Mouse (Mus musculus) lung, embryonic 16.5 days (tissue): ENCODE measurements at regions not wholly inside any gene's neighbourhood (a gene's known extent, or its start where the extent isn't known, plus 50 kb on each side); places are given as distances from the start of the nearest gene placed in this dataset.

ENCODE experiments used
- ATAC-seq: fragments of 200-750 bp; cut with Nextera tagmentation; 2 replicates; pipeline ENCODE4 v1.8.0; 2017; ENCODE audit warnings: low read depth, mild to moderate bottlenecking, moderate library complexity
- H3K27ac ChIP-seq: fragments of 300-500 bp; sonication (generic); 2 replicates; pipeline ENCODE4 v1.5.1; 2014; ENCODE audit warnings: mild to moderate bottlenecking, control low read depth, low read length
- H3K27me3 ChIP-seq: fragments of 300-500 bp; sonication (generic); 2 replicates; pipeline ENCODE4 v1.6.1; 2014; ENCODE audit warnings: low read depth, low read length, mixed read lengths; ENCODE audit not compliant: control insufficient read depth, insufficient read depth
- H3K36me3 ChIP-seq: fragments of 300-500 bp; sonication (generic); 2 replicates; pipeline ENCODE4 v1.6.1; 2014; ENCODE audit warnings: low read length; ENCODE audit not compliant: control insufficient read depth, insufficient read depth
- H3K4me1 ChIP-seq: fragments of 300-500 bp; sonication (generic); replicated peaks from 2 replicates; pipeline ENCODE4 v1.6.1; 2014; ENCODE audit warnings: low read length, mixed read lengths; ENCODE audit not compliant: control insufficient read depth, insufficient read depth
- H3K4me2 ChIP-seq: fragments of 300-500 bp; sonication (generic); 2 replicates; pipeline ENCODE4 v1.6.1; 2014; ENCODE audit warnings: low read depth, low read length, control low read depth
- H3K4me3 ChIP-seq: fragments of 300-500 bp; sonication (generic); 2 replicates; pipeline ENCODE4 v1.5.1; 2014; ENCODE audit warnings: mild to moderate bottlenecking, low read length, control low read depth
- H3K9ac ChIP-seq: fragments of 300-500 bp; sonication (generic); 2 replicates; pipeline ENCODE4 v1.6.1; 2014; ENCODE audit warnings: low read length, control low read depth
- H3K9me3 ChIP-seq: fragments of 300-500 bp; sonication (generic); 2 replicates; pipeline ENCODE4 v1.6.1; 2016; ENCODE audit warnings: low read length; ENCODE audit not compliant: control insufficient read depth
- WGBS: fragments of 180-500 bp; shearing (Covaris S2); extraction: QIAGEN DNeasy Blood & Tissue Kit; methylation state at CpG from one replicate; pipeline ENCODE4 v1.1.7; 2014; 5-methylcytosine and 5-hydroxymethylcytosine counted together

GRCm38 (mm10) chr6:52439204-52439603 is 125.9 kb downstream of the Evx1 start:
- H3K27me3 ChIP-seq: no peaks in the 10 kb centered on the region
- no peak overlapping the region for H3K4me2 ChIP-seq
- WGBS: 64% methylated on average over 7 of the region's 7 CpGs
- no peak overlapping the region for H3K4me3 ChIP-seq
- no peaks in the 10 kb centered on the region for H3K9me3 ChIP-seq
- no peak overlapping the region for H3K9ac ChIP-seq
- no peak overlapping the region for H3K27ac ChIP-seq
- no peaks in the 10 kb centered on the region for H3K36me3 ChIP-seq
- no peak for ATAC-seq
- H3K4me1 ChIP-seq: no peaks in the 10 kb centered on the region; the same call in 1 of the 2 replicates

GRCm38 (mm10) chr6:52440160-52440559 is 126.9 kb downstream of the Evx1 start:
- Histone ChIP-seq H3K9me3 (no peaks in the 10 kb centered on the region), H3K4me2 (no peak overlapping the region), H3K9ac (no peak overlapping the region), H3K27ac (no peak overlapping the region), H3K4me1 (no peaks in the 10 kb centered on the region; the same call in 1 of the 2 replicates), H3K36me3 (no peaks in the 10 kb centered on the region), H3K27me3 (no peaks in the 10 kb centered on the region), H3K4me3 (no peak overlapping the region)
- 66% methylated on average over 3 of the region's 3 CpGs for WGBS
- ATAC-seq: no peak

- Histone ChIP-seq H3K4me3 (no peak overlapping the region), H3K27ac (no peak overlapping the region), H3K4me2 (no peak overlapping the region), H3K9me3 (no peaks in the 10 kb centered on the region), H3K9ac (no peak overlapping the region), H3K27me3 (no peaks in the 10 kb centered on the region), H3K36me3 (no peaks in the 10 kb centered on the region), H3K4me1 (no peaks in the 10 kb centered on the region; the same call in 1 of the 2 replicates)
- no peak for ATAC-seq
- WGBS: 50% methylated on average over 24 of the region's 24 CpGs
These were observed 130.1 kb downstream of the Evx1 start for GRCm38 (mm10) chr6:52443112-52443984.

- Histone ChIP-seq H3K9ac (no peak overlapping the region), H3K27me3 (no peaks in the 10 kb centered on the region), H3K36me3 (no peaks in the 10 kb centered on the region), H3K9me3 (peaks cover 2% of the 10 kb centered on the region; the same call in 1 of the 2 replicates), H3K4me1 (no peaks in the 10 kb centered on the region), H3K4me3 (no peak overlapping the region), H3K4me2 (no peak overlapping the region), H3K27ac (no peak overlapping the region)
- ATAC-seq: no peak
- WGBS: 57% methylated on average over 11 of the region's 11 CpGs
These were observed 145.5 kb downstream of the Evx1 start for GRCm38 (mm10) chr6:52458828-52459227.

- H3K9me3 ChIP-seq: peaks cover 2% of the 10 kb centered on the region; the same call in 1 of the 2 replicates
- no peaks in the 10 kb centered on the region for H3K36me3 ChIP-seq
- no peaks in the 10 kb centered on the region for H3K27me3 ChIP-seq
- 82% methylated on average over 2 of the region's 2 CpGs for WGBS
- no peak overlapping the region for H3K9ac ChIP-seq
- no peak overlapping the region for H3K27ac ChIP-seq
- H3K4me2 ChIP-seq: no peak overlapping the region
- ATAC-seq: no peak
- no peak overlapping the region for H3K4me3 ChIP-seq
- H3K4me1 ChIP-seq: no peaks in the 10 kb centered on the region
These were observed 147.9 kb downstream of the Evx1 start for GRCm38 (mm10) chr6:52461186-52461585.

GRCm38 (mm10) chr6:52463369-52463768 is 150.1 kb downstream of the Evx1 start:
- no peaks in the 10 kb centered on the region for H3K4me1 ChIP-seq
- H3K9me3 ChIP-seq: no peaks in the 10 kb centered on the region
- no peak overlapping the region for H3K9ac ChIP-seq
- no peak overlapping the region for H3K4me3 ChIP-seq
- no peak overlapping the region for H3K27ac ChIP-seq
- H3K36me3 ChIP-seq: no peaks in the 10 kb centered on the region
- H3K4me2 ChIP-seq: no peak overlapping the region
- H3K27me3 ChIP-seq: no peaks in the 10 kb centered on the region
- no peak for ATAC-seq
- WGBS: 86% methylated on average over 12 of the region's 12 CpGs

- H3K9ac ChIP-seq: no peak overlapping the region
- no peak overlapping the region for H3K27ac ChIP-seq
- ATAC-seq: no peak
- no peaks in the 10 kb centered on the region for H3K27me3 ChIP-seq
- H3K4me3 ChIP-seq: no peak overlapping the region
- H3K9me3 ChIP-seq: no peaks in the 10 kb centered on the region
- no peaks in the 10 kb centered on the region for H3K36me3 ChIP-seq
- WGBS: 62% methylated on average over 3 of the region's 3 CpGs
- no peak overlapping the region for H3K4me2 ChIP-seq
- no peaks in the 10 kb centered on the region for H3K4me1 ChIP-seq
These were observed 151.3 kb downstream of the Evx1 start for GRCm38 (mm10) chr6:52464571-52464970.

GRCm38 (mm10) chr6:52465834-52466525 is 152.7 kb downstream of the Evx1 start:
- no peak for ATAC-seq
- 69% methylated on average over 9 of the region's 9 CpGs for WGBS
- Histone ChIP-seq H3K4me2 (no peak overlapping the region), H3K9me3 (no peaks in the 10 kb centered on the region), H3K36me3 (no peaks in the 10 kb centered on the region), H3K4me1 (no peaks in the 10 kb centered on the region), H3K27me3 (no peaks in the 10 kb centered on the region), H3K9ac (no peak overlapping the region), H3K4me3 (no peak overlapping the region), H3K27ac (no peak overlapping the region)

GRCm38 (mm10) chr6:52470831-52471230 is 157.5 kb downstream of the Evx1 start:
- Histone ChIP-seq H3K27me3 (no peaks in the 10 kb centered on the region), H3K4me3 (no peak overlapping the region), H3K9me3 (no peaks in the 10 kb centered on the region), H3K4me2 (no peak overlapping the region), H3K27ac (no peak overlapping the region), H3K4me1 (no peaks in the 10 kb centered on the region), H3K9ac (no peak overlapping the region), H3K36me3 (no peaks in the 10 kb centered on the region)
- 73% methylated on average over 13 of the region's 13 CpGs for WGBS
- no peak for ATAC-seq
